Mouse (Mus musculus) ES-Bruce4 (cell line): ENCODE results near the gene Tbxas1. TPM values are rescaled to one million over a fixed set of nuclear protein-coding genes. Genes with fewer than 3 reads are reported as not detected.

ENCODE experiments used
- H3K27ac ChIP-seq: 2 replicates; pipeline ENCODE4 v1.5.1; 2012; ENCODE audit warnings: low read length, inconsistent platforms; ENCODE audit not compliant: insufficient read depth
- H3K27me3 ChIP-seq: 2 replicates; pipeline ENCODE4 v1.6.1; 2012; ENCODE audit warnings: mild to moderate bottlenecking, low read length, inconsistent platforms; ENCODE audit not compliant: control insufficient read depth, poor library complexity, insufficient read depth, severe bottlenecking
- H3K36me3 ChIP-seq: 2 replicates; pipeline ENCODE4 v1.6.1; 2012; ENCODE audit warnings: inconsistent platforms, mild to moderate bottlenecking, low read length, moderate library complexity; ENCODE audit not compliant: control insufficient read depth, poor library complexity, insufficient read depth, severe bottlenecking
- H3K4me1 ChIP-seq: one replicate; pipeline ENCODE4 v1.8.1; 2011; ENCODE audit warnings: low read length; ENCODE audit not compliant: control insufficient read depth, insufficient read depth
- H3K4me3 ChIP-seq: 2 replicates; pipeline ENCODE4 v1.5.1; 2011; ENCODE audit warnings: low read depth, mild to moderate bottlenecking, low read length
- H3K9ac ChIP-seq: 2 replicates; pipeline ENCODE4 v1.6.1; 2012; ENCODE audit warnings: low read depth, mild to moderate bottlenecking, inconsistent platforms; ENCODE audit not compliant: poor library complexity, severe bottlenecking
- H3K9me3 ChIP-seq: replicated peaks from 2 replicates; pipeline ENCODE4 v1.6.1; 2012; ENCODE audit warnings: mild to moderate bottlenecking, low read length, inconsistent platforms; ENCODE audit not compliant: control insufficient read depth, poor library complexity, insufficient read depth, severe bottlenecking
- CTCF ChIP-seq: IDR thresholded peaks from one replicate; pipeline ENCODE4 v1.8.1; 2011; ENCODE audit warnings: low read depth, low read length
- EP300 ChIP-seq: IDR thresholded peaks from 2 replicates; pipeline ENCODE4 v1.6.1; 2011; ENCODE audit warnings: low read depth, low read length; ENCODE audit not compliant: insufficient read depth
- POLR2A ChIP-seq: IDR thresholded peaks from one replicate; pipeline ENCODE4 v1.8.1; 2011; ENCODE audit warnings: low read length; ENCODE audit not compliant: insufficient read depth
- polyA plus RNA-seq: library from polyadenylated mRNA; stranded (reverse); fragments of >200 nt; gene quantifications from 2 replicates; pipeline ENCODE4 v1.2.4, GENCODE M21; 2011; ENCODE audit warnings: low read depth; ENCODE audit not compliant: missing spikeins, insufficient read depth, insufficient read length

The Tbxas1 gene
- polyA plus RNA-seq, 1 experiment = not detected

GRCm38 (mm10) chr6:38847958-38848910, 27.0 kb upstream of the Tbxas1 start:
- Histone ChIP-seq H3K27me3 (no peaks in the 10 kb centered on the region), H3K27ac (no peak overlapping the region), H3K4me3 (no peak overlapping the region), H3K4me1 (no peaks in the 10 kb centered on the region), H3K36me3 (no peaks in the 10 kb centered on the region), H3K9ac (no peak overlapping the region), H3K9me3 (no peaks in the 10 kb centered on the region)
- TF ChIP-seq POLR2A (no peak), EP300 (no peak), CTCF (no peak)

DNA sequence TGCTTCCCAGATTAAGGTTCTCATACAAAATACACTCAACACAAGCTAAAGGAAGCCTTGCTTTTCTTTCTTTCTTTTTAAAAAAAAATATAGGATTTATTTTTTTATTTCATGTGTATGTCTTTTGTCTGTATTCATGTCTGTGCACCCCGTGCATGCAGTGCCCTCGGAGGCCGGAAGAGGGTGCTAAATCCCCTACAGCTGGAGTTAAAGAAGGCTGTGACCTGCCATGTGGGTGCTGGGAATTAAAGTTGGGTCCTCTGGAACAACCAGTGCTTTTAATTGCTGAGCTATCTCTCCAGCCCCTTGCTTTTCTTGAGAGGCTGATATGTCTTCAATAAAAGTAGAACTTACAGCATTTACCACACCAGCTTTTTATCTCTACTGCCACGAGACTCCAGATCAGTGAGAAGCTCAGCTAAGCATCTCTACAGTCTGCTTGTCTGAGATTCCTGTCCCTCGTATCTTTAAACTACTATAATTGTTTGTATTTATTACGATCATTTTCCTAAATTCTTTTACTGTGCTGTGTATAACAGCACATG, 24.4 kb upstream of the Tbxas1 start:
- no peak overlapping the region for H3K27ac ChIP-seq
- H3K27me3 ChIP-seq = no peaks in the 10 kb centered on the region
- H3K9me3 ChIP-seq = no peaks in the 10 kb centered on the region
- H3K9ac ChIP-seq = no peak overlapping the region
- TF ChIP-seq POLR2A (no peak), CTCF (no peak), EP300 (no peak)
- no peak overlapping the region for H3K4me3 ChIP-seq
- no peaks in the 10 kb centered on the region for H3K36me3 ChIP-seq
- no peaks in the 10 kb centered on the region for H3K4me1 ChIP-seq

DNA sequence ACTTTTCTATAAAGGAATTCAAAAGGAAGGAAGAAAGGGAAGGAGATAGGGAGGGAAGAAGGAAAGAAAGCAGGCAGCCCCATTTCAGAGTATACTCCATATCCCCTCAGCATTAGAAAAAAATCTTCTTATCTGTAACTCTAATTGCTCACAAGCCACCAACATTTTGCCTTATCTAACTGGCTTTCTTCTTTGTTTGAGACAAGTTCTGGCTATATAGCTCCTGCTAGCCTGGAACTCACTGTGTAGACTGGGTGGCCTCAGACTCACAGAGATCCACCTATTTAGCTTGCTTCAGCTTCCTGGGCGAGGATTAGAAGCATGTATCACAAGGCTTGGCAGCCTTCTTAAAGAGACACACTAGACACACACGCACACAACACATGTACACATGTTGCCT, 23.5 kb upstream of the Tbxas1 start:
- Histone ChIP-seq H3K36me3 (no peaks in the 10 kb centered on the region), H3K9me3 (no peaks in the 10 kb centered on the region), H3K27ac (no peak overlapping the region), H3K4me1 (no peaks in the 10 kb centered on the region), H3K9ac (no peak overlapping the region), H3K4me3 (no peak overlapping the region), H3K27me3 (no peaks in the 10 kb centered on the region)
- TF ChIP-seq EP300 (no peak), POLR2A (no peak), CTCF (no peak)

GRCm38 (mm10) chr6:38853561-38853992, 21.6 kb upstream of the Tbxas1 start:
- Histone ChIP-seq H3K4me1 (no peaks in the 10 kb centered on the region), H3K27ac (no peak overlapping the region)

GRCm38 (mm10) chr6:38859819-38860218, 15.4 kb upstream of the Tbxas1 start:
- no peaks in the 10 kb centered on the region for H3K4me1 ChIP-seq
- TF ChIP-seq POLR2A (no peak), EP300 (no peak), CTCF (no peak)

More at GRCm38 (mm10) chr6:38853561-38853992, 21.6 kb upstream of the Tbxas1 start:
- H3K9me3 ChIP-seq = no peaks in the 10 kb centered on the region
- H3K9ac ChIP-seq = no peak overlapping the region
- no peaks in the 10 kb centered on the region for H3K36me3 ChIP-seq
- H3K4me3 ChIP-seq = no peak overlapping the region
- H3K27me3 ChIP-seq = no peaks in the 10 kb centered on the region
- no peak for TF ChIP-seq EP300
- TF ChIP-seq POLR2A = no peak
- no peak for TF ChIP-seq CTCF

GRCm38 (mm10) chr6:38860301-38860700, 14.9 kb upstream of the Tbxas1 start:
- Histone ChIP-seq H3K4me1 (no peaks in the 10 kb centered on the region), H3K9me3 (no peaks in the 10 kb centered on the region), H3K4me3 (no peak overlapping the region), H3K9ac (no peak overlapping the region), H3K36me3 (no peaks in the 10 kb centered on the region), H3K27me3 (no peaks in the 10 kb centered on the region), H3K27ac (no peak overlapping the region)
- no peak for TF ChIP-seq POLR2A
- no peak for TF ChIP-seq CTCF
- TF ChIP-seq EP300 = no peak

More at GRCm38 (mm10) chr6:38859819-38860218, 15.4 kb upstream of the Tbxas1 start:
- Histone ChIP-seq H3K27me3 (no peaks in the 10 kb centered on the region), H3K36me3 (no peaks in the 10 kb centered on the region), H3K4me3 (no peak overlapping the region), H3K27ac (no peak overlapping the region), H3K9me3 (no peaks in the 10 kb centered on the region), H3K9ac (no peak overlapping the region)
